In genomic region chr1:30632760-30633159, GRCm38 (mm10) we compare ENCODE assay signal across 31 mouse cellular contexts.
DNase-seq lines count a peak whose midpoint lies in the region; ATAC-seq lines count a peak whose summit lies in the region.
"Had no signal": no experiment of that assay in that cellular context is flagged by ENCODE, and none has a peak within 500 bp of the region (broad histone marks: within the 10 kb centered on the region; RNA-seq: fewer than 3 reads in every experiment).

No protein-coding gene starts in this region.

- peak; percentile 11 for DNase-seq in forebrain, embryonic 14.5 days (ENCODE audit: low spot score)
- peak; percentile 14 to 62 for DNase-seq in frontal cortex, adult 2 months (ENCODE audit: extremely low spot score in 1 of 2, low spot score in 1 of 2)
- no peak for DNase-seq in frontal cortex, postnatal 25 days (ENCODE audit: low spot score in 2 of 2)
- peak; percentile 13 to 51 for DNase-seq in left cerebral cortex, postnatal 14 days (ENCODE audit: low spot score in 2 of 2)
- no peak for DNase-seq in left cerebral cortex, postnatal 36 days (ENCODE audit: low spot score in 2 of 2)
- DNase-seq in telencephalon, adult 2 months (ENCODE audit: low read depth, low spot score), result peak; percentile 57
- DNase-seq in retina, postnatal 1 day, result no peak
- DNase-seq: adrenal gland, postnatal 10 days; adrenal gland, postnatal 36 days; cerebellum, adult 11-12 months; cerebellum, adult 8-10 months; cerebellum, postnatal 10 days; cerebellum, postnatal 36 days; embryo, embryonic 11 days; gastrocnemius, postnatal 25 days; heart, adult 18-20 months; heart, postnatal 10 days; heart, postnatal 36 days had no signal

- intact Hi-C loops in left cerebral cortex, postnatal 14 days (cut with DNase I), result no loop called here
- intact Hi-C loops in left cerebral cortex, postnatal 36 days (cut with DNase I), result no loop called here

- H3K27ac ChIP-seq in forebrain, embryonic 14.5 days (ENCODE audit: low read depth, low read length), result no peak overlapping the region
- H3K27ac ChIP-seq in forebrain, embryonic 12.5 days, result no peak overlapping the region
- H3K27ac ChIP-seq: embryonic facial prominence, embryonic 10.5 days; embryonic facial prominence, embryonic 13.5 days; forebrain, embryonic 10.5 days; heart, embryonic 15.5 days; hindbrain, embryonic 10.5 days; hindbrain, embryonic 13.5 days; intestine, embryonic 15.5 days had no signal

- H3K9ac ChIP-seq in forebrain, embryonic 14.5 days (ENCODE audit: low read length), result no peak overlapping the region
- no peak overlapping the region for H3K9ac ChIP-seq in forebrain, embryonic 12.5 days
- H3K9ac ChIP-seq: embryonic facial prominence, embryonic 13.5 days; heart, embryonic 12.5 days; heart, embryonic 15.5 days; hindbrain, embryonic 13.5 days; intestine, embryonic 15.5 days had no signal

- no peaks in the 10 kb centered on the region for H3K27me3 ChIP-seq in forebrain, embryonic 14.5 days (replicated peaks; ENCODE audit: control insufficient read depth, insufficient read depth, low read length)
- no peaks in the 10 kb centered on the region for H3K27me3 ChIP-seq in forebrain, embryonic 12.5 days
- H3K27me3 ChIP-seq: embryonic facial prominence, embryonic 13.5 days; heart, embryonic 12.5 days; heart, embryonic 15.5 days; hindbrain, embryonic 13.5 days; intestine, embryonic 15.5 days had no signal

- H3K4me3 ChIP-seq in forebrain, embryonic 14.5 days (ENCODE audit: low read depth, low read length), result no peak overlapping the region
- no peak overlapping the region for H3K4me3 ChIP-seq in forebrain, embryonic 12.5 days (replicated peaks)
- H3K4me3 ChIP-seq: embryonic facial prominence, embryonic 10.5 days; embryonic facial prominence, embryonic 13.5 days; erythroblast, embryonic 14.5 days; forebrain, embryonic 10.5 days; heart, embryonic 12.5 days; heart, embryonic 15.5 days; hindbrain, embryonic 10.5 days; hindbrain, embryonic 13.5 days; intestine, embryonic 15.5 days had no signal

- H3K9me3 ChIP-seq in forebrain, embryonic 14.5 days (replicated peaks; ENCODE audit: control insufficient read depth, low read length), result no peaks in the 10 kb centered on the region
- H3K9me3 ChIP-seq in forebrain, embryonic 12.5 days, result no peaks in the 10 kb centered on the region
- H3K9me3 ChIP-seq: embryonic facial prominence, embryonic 10.5 days; embryonic facial prominence, embryonic 13.5 days; heart, embryonic 15.5 days; hindbrain, embryonic 10.5 days; hindbrain, embryonic 13.5 days; intestine, embryonic 15.5 days had no signal

- H3K4me1 ChIP-seq in forebrain, embryonic 14.5 days (ENCODE audit: control insufficient read depth, insufficient read depth, low read length), result no peaks in the 10 kb centered on the region
- H3K4me1 ChIP-seq in forebrain, embryonic 12.5 days, result no peaks in the 10 kb centered on the region
- H3K4me1 ChIP-seq: embryonic facial prominence, embryonic 10.5 days; embryonic facial prominence, embryonic 13.5 days; forebrain, embryonic 10.5 days; heart, embryonic 12.5 days; heart, embryonic 15.5 days; hindbrain, embryonic 10.5 days; hindbrain, embryonic 13.5 days; intestine, embryonic 15.5 days had no signal

- H3K4me2 ChIP-seq in forebrain, embryonic 14.5 days (ENCODE audit: low read length), result no peak overlapping the region
- no peak overlapping the region for H3K4me2 ChIP-seq in forebrain, embryonic 12.5 days
- H3K4me2 ChIP-seq: embryonic facial prominence, embryonic 13.5 days; heart, embryonic 12.5 days; heart, embryonic 15.5 days; hindbrain, embryonic 13.5 days; intestine, embryonic 15.5 days had no signal

- H3K36me3 ChIP-seq in forebrain, embryonic 14.5 days (ENCODE audit: control insufficient read depth, insufficient read depth, low read length), result no peaks in the 10 kb centered on the region
- no peaks in the 10 kb centered on the region for H3K36me3 ChIP-seq in forebrain, embryonic 12.5 days (replicated peaks)
- H3K36me3 ChIP-seq: embryonic facial prominence, embryonic 10.5 days; embryonic facial prominence, embryonic 13.5 days; forebrain, embryonic 10.5 days; heart, embryonic 12.5 days; heart, embryonic 15.5 days; hindbrain, embryonic 10.5 days; hindbrain, embryonic 13.5 days; intestine, embryonic 15.5 days had no signal

- ATAC-seq in forebrain, embryonic 14.5 days, result no peak
- ATAC-seq in forebrain, embryonic 12.5 days (ENCODE audit: low FRiP score), result no peak
- ATAC-seq: activated CD4-positive, CD25-positive, alpha-beta regulatory T cell, adult 4 months; forebrain, embryonic 16.5 days; hindbrain, embryonic 16.5 days; intestine, embryonic 15.5 days had no signal

- 81% methylated on average over 1 of the region's 1 CpGs for WGBS in forebrain, embryonic 14.5 days
- 85% methylated on average over 1 of the region's 1 CpGs for WGBS in forebrain, embryonic 12.5 days

Comparison
In these comparisons a context has a peak if more than half of its experiments do, and no peak if none do; other contexts are left out.
1. DNase-seq: peak in forebrain, embryonic 14.5 days (single experiment), frontal cortex, adult 2 months (2 of 2), left cerebral cortex, postnatal 14 days (2 of 2) and telencephalon, adult 2 months (single experiment); none in frontal cortex, postnatal 25 days (0 of 2), left cerebral cortex, postnatal 36 days (0 of 2) and retina, postnatal 1 day (single experiment).